Mouse (Mus musculus) adrenal gland, adult 8-10 months (tissue): Measurements from ENCODE around the gene Bcam. TPM values are rescaled to one million over a fixed set of nuclear protein-coding genes. Genes with fewer than 3 reads are reported as not detected.

Source experiments
- DNase-seq: peaks from one replicate; pipeline ENCODE4 v3.0.0; 2022
- total RNA-seq, 4 experiments: library from RNA; stranded (reverse); gene quantifications; 2 replicates each; pipeline ENCODE4 v1.2.4; 2022

The Bcam gene
- total RNA-seq, 4 experiments from 2014 or later: 50.3 to 63.5 (median 55.3) TPM

DNA sequence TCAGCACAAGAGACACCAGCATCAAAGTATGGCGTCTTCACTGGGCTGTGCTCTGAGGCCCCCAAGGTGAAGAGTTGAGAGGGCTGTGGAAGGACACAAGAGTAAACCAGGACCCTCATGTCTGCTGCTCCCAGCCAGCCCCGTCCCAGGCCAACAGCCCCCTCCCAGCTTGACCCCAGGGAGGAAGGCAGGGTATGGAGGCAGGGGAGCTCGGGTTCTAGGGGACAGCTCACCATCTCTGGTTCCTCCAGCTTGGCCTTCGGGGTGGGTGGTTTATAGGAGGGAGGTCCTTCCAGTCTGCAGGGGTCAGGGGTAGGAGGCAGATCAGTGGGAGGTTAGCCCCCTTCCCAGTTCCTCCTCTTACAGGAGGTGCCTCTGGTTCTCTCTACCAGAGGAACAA, 51.6 kb downstream of the Bcam start:
- DNase-seq: no peak

DNA sequence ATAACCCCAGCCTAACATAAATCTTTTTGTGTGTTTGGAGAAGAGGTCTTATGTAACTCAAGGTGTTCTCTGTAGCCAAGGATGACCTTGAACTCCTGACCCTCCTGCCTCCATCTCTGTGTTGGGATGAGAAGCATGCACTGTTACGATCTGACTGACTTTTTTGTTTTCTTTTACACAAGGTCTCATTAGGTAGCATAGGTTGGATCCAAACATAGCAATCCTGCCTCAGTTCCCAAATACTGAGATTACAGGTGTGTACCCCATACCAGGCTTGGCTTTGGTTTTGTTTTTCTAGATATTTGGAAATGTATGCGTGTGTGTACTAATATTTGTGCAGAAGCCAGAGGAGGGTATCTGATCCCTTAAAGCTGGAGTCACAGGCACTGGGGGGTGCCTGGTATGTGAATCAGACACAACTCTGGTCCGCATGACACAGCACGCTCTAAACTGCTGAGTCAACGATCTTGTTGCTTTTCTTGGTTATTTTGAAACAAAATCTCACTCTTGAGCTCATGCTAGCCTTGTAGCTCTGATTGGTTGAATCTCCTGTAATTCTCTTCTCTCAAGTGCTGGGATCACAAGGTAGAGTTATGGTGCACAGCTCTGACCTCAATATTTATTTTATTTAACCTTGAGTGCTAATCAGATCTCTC, 52.4 kb downstream of the Bcam start:
- no peak for DNase-seq

DNA sequence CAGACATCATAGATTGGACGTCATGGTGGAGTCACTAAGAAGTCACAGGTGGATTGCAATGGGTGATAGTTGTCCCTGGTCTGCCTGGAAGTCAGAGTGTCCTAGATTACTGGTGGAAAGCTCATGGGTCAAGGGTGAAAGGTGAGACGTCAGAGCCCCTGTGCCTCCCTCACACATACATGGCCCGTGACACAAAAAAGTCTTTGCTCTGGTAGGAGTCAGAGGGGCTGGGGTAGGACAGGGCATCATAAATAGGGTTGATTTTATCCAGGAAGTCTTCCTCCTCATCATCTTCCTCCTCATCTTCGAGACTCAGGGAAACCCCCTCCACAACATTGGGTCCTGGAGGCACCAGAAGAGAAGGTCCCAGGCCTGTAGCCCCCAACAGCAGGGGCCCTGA, 53.5 kb downstream of the Bcam start:
- DNase-seq: no peak

DNA sequence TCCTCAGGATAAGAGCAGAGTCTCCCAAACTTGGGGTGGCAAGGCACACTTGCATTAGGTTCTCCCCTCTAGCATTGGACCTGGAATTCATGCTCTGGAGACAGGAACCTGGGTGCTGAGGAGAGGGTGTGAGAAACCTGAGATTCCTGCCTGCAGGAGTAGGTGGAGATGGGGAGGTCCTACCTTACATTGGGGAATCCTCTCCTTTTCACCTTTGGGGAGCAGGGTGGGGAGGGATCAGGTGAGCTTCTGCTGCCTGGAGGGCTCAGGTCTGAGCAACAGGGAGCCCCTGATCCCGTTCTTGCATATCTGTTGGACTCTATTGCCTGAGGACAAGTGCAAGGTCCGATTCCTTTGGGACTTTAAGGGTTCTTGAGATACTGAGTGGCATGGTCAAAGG, 54.0 kb downstream of the Bcam start:
- no peak for DNase-seq

DNA sequence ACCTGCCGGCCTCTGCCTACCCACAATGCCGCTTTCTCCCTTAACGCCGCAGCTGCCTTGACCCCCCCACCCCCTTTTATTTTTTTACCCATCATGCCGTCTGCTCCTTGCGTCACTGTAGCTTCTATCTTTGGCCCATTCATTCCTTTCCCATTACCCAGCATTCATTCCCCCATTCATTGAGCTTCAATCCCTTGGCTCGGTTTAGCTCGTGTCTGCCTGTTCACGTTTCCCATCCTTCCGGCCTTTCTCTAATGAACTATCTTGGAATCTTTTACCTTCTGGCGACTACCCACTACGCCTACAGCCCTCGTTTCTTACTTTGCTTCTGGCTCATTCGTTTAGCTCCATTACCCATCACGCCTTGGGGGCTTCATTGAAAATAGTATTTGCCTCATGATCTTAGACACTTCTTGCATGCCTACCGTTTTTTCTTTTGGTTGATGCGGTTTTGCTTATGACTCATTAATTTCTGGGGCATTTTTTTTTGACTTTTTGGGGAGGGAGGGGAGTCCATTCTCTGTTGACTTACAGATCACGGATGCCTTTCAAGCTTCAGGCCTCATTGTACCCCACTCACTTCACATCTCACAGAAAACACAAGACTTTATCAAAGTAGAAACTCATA, 54.6 kb downstream of the Bcam start:
- DNase-seq: no peak

DNA sequence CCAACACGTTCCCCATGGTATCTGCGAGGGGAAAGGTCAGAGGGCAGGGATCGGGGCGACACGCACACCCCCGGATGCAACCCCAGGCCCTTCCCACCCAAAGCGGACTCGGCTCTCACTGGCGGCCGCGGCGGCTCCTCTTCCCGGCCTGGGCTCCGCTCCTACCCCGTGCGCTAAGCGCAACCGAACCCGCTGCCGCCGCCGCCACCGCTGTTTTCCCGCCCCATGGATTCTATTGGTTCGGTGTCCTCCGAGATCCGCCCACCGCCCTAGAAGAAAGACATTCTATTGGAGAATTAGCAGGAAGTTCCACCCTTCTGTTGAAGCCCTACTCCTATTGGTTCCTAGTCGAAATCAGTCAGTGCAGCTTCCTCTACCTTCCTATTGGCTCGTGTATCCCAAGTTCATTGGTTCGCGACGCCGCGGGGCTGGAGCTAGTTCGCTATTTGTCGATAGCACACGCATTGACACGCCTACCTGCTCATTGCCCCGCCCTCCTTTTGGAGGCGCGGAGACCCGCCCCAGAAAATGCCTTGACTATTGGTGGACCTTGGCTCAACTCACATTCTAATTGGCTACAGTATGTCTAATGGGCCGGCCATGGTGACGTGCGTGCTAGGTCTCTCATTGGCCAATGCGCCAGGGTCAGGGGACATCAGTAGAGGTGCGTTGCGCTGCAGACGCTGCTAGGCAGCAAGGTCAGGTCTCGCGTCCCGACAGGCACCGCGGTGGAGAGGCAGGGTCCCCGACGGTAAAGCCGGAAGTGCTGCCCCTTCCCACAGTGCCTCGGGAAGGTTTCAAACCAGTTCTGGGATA, 55.4 kb downstream of the Bcam start, which contains the start of gene Tomm40:
Gene Tomm40, minus strand, starts transcription at position 200 of the 816 bp plus-strand sequence.
- peak; percentile 100 for DNase-seq

DNA sequence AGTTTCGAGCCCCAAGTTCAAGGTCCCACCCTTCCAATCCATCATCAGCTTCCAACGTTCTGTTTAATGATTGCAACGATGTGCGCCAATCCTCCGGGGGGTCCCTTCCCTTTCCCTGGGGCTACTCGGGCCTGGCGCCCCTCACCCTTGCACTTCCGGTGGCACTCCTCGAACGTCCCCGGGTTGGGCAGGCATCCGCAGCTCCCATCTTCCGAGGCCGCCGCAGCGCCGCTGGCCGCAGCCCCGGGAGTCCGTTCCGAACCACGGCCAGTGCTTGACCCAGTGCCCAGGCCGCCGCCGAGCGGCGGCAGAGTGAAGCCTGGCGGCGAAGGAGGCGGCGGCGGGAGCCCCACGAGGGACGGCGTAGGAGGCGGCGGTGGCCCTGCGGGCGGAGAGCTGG, 56.0 kb downstream of the Bcam start:
- DNase-seq: no peak

DNA sequence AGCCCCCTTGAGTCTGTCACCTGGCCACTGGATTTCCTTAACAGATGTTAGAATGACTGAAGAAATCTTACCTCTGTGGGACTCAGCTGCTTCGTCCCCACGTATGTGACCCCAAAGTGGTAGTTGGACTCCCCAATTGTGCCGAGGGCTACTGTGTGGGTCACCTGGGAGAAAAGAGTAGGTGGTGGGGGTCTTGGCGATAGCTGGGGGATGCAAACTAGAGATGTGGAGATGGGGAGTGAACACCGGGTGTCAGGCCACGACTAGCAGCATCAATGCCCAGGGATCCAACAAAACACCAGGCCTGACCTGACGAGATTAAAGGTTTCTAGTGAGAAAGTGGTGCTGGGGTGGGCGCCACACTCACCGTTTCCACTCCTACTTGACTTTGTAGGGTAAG, 57.2 kb downstream of the Bcam start:
- DNase-seq: no peak

DNA sequence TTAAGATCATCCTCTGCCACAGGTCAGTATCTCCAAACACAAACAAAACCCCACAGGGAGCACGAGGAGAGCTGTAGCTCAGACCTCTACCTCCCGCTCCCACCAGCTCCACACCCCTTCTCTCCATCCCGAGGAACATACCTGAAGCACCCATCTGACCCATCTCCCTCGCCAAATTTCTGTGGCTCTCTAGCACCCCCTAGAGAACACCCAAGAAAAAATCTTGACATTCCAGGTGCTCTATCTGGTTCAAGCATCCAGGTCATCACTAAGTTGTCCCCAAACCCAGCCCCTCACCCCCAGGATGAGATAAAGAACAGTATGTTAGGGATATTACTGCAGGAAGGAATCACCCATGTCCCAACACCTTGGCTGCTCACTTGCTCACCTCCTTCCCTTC, 57.6 kb downstream of the Bcam start:
- DNase-seq: no peak

DNA sequence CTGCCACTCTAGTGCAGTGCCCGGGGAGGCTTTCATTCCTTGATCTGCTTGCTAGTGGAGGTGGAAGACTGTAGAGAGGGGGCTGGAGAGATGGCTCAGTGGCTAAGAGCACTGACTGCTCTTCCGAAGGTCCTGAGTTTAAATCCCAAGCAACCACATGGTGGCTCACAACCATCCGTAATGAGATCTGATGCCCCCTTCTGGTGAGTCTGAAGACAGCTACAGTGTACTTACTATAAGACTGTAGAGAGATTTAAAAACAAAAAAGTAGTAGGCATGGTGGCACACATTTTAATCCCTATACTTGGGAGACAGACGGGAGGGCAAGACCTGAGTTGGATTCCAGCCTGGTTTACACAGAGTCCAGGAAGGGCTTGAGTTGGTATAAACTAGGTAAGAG, 58.4 kb downstream of the Bcam start:
- no peak for DNase-seq

DNA sequence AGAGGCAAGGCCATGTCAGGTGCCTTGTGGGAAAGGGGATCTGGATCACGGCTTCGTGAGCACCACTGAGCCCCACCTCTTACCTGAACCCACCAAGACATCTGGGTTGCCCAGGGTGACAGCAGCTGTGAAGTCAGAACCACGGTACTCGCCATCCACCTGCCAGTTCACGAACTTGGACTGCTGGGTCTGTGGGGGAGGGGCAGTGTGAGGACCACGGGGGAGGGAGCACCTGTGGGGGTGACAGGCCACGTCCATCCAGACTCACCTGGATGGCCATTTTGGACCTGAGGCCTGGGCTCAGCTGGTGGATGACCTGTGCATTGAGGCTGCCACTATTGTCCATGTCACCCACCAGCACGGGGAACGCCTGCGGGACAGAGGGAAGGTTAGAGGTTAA, 60.2 kb downstream of the Bcam start:
- DNase-seq: no peak

Other genes with a start within 250 kb of the Bcam start
- 10 to 100 TPM; 68.3 to 88.3 (median 81.8) TPM for gene Ppp1r37, start 207.9 kb downstream of the Bcam start, total RNA-seq
- gene Zfp296, start 193.7 kb downstream of the Bcam start, total RNA-seq: under 1 TPM; 0.52 to 0.68 (median 0.57) TPM
- 10 to 100 TPM; 76.9 to 94.1 (median 85.1) TPM for gene Gemin7, start 193.4 kb downstream of the Bcam start, total RNA-seq
- 10 to 100 TPM; 29.5 to 92.6 (median 50.4) TPM for gene Clasrp, start 166.5 kb downstream of the Bcam start, total RNA-seq
- 10 to 100 TPM; 31.6 to 50.7 (median 42.6) TPM for gene Relb, start 141.6 kb downstream of the Bcam start, total RNA-seq
- gene Clptm1, start 106.0 kb downstream of the Bcam start, total RNA-seq: 100 to 1,000 TPM; 164 to 180 (median 179) TPM
- gene Apoc2, start 93.1 kb downstream of the Bcam start, total RNA-seq: 1 to 10 TPM in 3 of 4 experiments, not detected in 1; 1.0 to 2.6 (median 1.4) TPM
- 1 to 10 TPM in 2 of 4 experiments, under 1 TPM in 1, not detected in 1; 0.54 to 3.0 (median 1.9) TPM for gene Gm44805, start 89.6 kb downstream of the Bcam start, total RNA-seq
- 100 to 1,000 TPM in 2 of 4 experiments, 10 to 100 TPM in 2; 48.6 to 249 (median 89.6) TPM for gene Apoc4, start 89.5 kb downstream of the Bcam start, total RNA-seq
- gene Apoc1, start 78.4 kb downstream of the Bcam start, total RNA-seq: 100 to 1,000 TPM in 2 of 4 experiments, 10 to 100 TPM in 2; 11.6 to 554 (median 210) TPM
- gene Apoe, start 71.8 kb downstream of the Bcam start, total RNA-seq: 1,000 to 10,000 TPM in 3 of 4 experiments, 100 to 1,000 TPM in 1; 996 to 1,300 (median 1,120) TPM
- 100 to 1,000 TPM; 119 to 134 (median 125) TPM for gene Tomm40, start 55.6 kb downstream of the Bcam start, total RNA-seq
- 100 to 1,000 TPM in 1 of 4 experiments, 10 to 100 TPM in 3; 72.1 to 116 (median 88.9) TPM for gene Nectin2, start 20.5 kb downstream of the Bcam start, total RNA-seq
- under 1 TPM in 1 of 4 experiments, not detected in 3; 0.43 TPM for gene Cblc, start 25.8 kb upstream of the Bcam start, total RNA-seq
- gene Bcl3, start 51.8 kb upstream of the Bcam start, total RNA-seq: 10 to 100 TPM; 16.5 to 23.4 (median 21.9) TPM
- under 1 TPM in 2 of 4 experiments, not detected in 2; 0.28 to 0.35 TPM for gene Gm19345, start 81.0 kb upstream of the Bcam start, total RNA-seq
- gene Ceacam16, start 90.3 kb upstream of the Bcam start, total RNA-seq: under 1 TPM in 1 of 4 experiments, not detected in 3; 0.31 TPM
- not detected for gene Ceacam19, start 116.9 kb upstream of the Bcam start, total RNA-seq
- 10 to 100 TPM; 20.6 to 34.2 (median 24.5) TPM for gene Pvr, start 150.1 kb upstream of the Bcam start, total RNA-seq
- not detected for gene Igsf23, start 179.7 kb upstream of the Bcam start, total RNA-seq
- gene Ceacam20, start 194.4 kb upstream of the Bcam start, total RNA-seq: not detected
- not detected for gene Nlrp9b, start 220.4 kb upstream of the Bcam start, total RNA-seq